Mouse (Mus musculus) spleen, postnatal 4 days (tissue): Measurements from ENCODE around the gene Cep97.
A peak's percentile ranks its signal among the peaks of the same experiment; 100 is the strongest.

Experiments
- DNase-seq, 2 experiments: peaks; one replicate each; pipeline ENCODE4 v3.0.0; 2022; ENCODE audit warnings: low spot score in 2 of 2

Cep97 gene

GRCm38 (mm10) chr16:55947876-55948410 is 13.3 kb upstream of the Cep97 start:
- peak in 1 of 2 experiments; percentile 13 for DNase-seq

- peak in 1 of 2 experiments; percentile 33 for DNase-seq
Observed at GRCm38 (mm10) chr16:55947266-55947665, 12.6 kb upstream of the Cep97 start.

GRCm38 (mm10) chr16:55940781-55941180 is 6.1 kb upstream of the Cep97 start:
- DNase-seq, result no peak

- DNase-seq, result no peak
Observed at GRCm38 (mm10) chr16:55939703-55940102, 5.0 kb upstream of the Cep97 start.

- DNase-seq, result no peak
Observed at GRCm38 (mm10) chr16:55938761-55939160, 4.1 kb upstream of the Cep97 start.

GRCm38 (mm10) chr16:55933681-55934343 is 843 bp downstream of the Cep97 start:
- DNase-seq, result peak; percentile 48 to 81

- DNase-seq, result no peak
Observed at GRCm38 (mm10) chr16:55924010-55924409, 10.6 kb downstream of the Cep97 start.

- DNase-seq, result no peak
Observed at GRCm38 (mm10) chr16:55922079-55922478, 12.6 kb downstream of the Cep97 start.

- no peak for DNase-seq
Observed at GRCm38 (mm10) chr16:55914716-55915115, 19.9 kb downstream of the Cep97 start.

GRCm38 (mm10) chr16:55910208-55910793 is 24.4 kb downstream of the Cep97 start:
- DNase-seq, result no peak

- no peak for DNase-seq
Observed at GRCm38 (mm10) chr16:55906928-55907679, 27.6 kb downstream of the Cep97 start.

GRCm38 (mm10) chr16:55905370-55905769 is 29.3 kb downstream of the Cep97 start:
- no peak for DNase-seq

GRCm38 (mm10) chr16:55901839-55902756 is 32.6 kb downstream of the Cep97 start:
- DNase-seq, result no peak

- DNase-seq, result no peak
Observed at GRCm38 (mm10) chr16:55898385-55899002, 36.2 kb downstream of the Cep97 start.

GRCm38 (mm10) chr16:55895651-55896095 is 39.0 kb downstream of the Cep97 start:
- no peak for DNase-seq

- peak; percentile 85 to 92 for DNase-seq
Observed at GRCm38 (mm10) chr16:55894893-55895650, 39.6 kb downstream of the Cep97 start, which contains the start of gene Nxpe3. Nxpe3 (minus strand) TSS chr16:55895285.

- no peak for DNase-seq
Observed at GRCm38 (mm10) chr16:55894536-55894892, 40.1 kb downstream of the Cep97 start.

- no peak for DNase-seq
Observed at GRCm38 (mm10) chr16:55893410-55894107, 41.1 kb downstream of the Cep97 start.

- no peak for DNase-seq
Observed at GRCm38 (mm10) chr16:55892484-55892883, 42.2 kb downstream of the Cep97 start.

- no peak for DNase-seq
Observed at GRCm38 (mm10) chr16:55891346-55891745, 43.3 kb downstream of the Cep97 start.
